Mouse (Mus musculus) neural tube, embryonic 11.5 days (tissue): ENCODE data around the gene Gm8332. TPM values are rescaled to one million over a fixed set of nuclear protein-coding genes. Genes with fewer than 3 reads are reported as not detected.
"Not testable (repeated sequence)": the region's sequence is repeated elsewhere in the genome, so short reads cannot be mapped to it uniquely, and the experiment has no call there.

Source experiments
- ATAC-seq: fragments of 200-750 bp; cut with Nextera tagmentation; 2 replicates; pipeline ENCODE4 v1.8.0; 2017; ENCODE audit warnings: moderate number of reproducible peaks, mild to moderate bottlenecking, moderate TSS enrichment, moderate library complexity; ENCODE audit not compliant: insufficient read depth, low FRiP score, low TSS enrichment
- DNase-seq: peaks from one replicate; pipeline ENCODE4 v3.0.0-alpha.2; 2015; ENCODE audit warnings: low spot score
- H3K27ac ChIP-seq: fragments of 300-500 bp; sonication (generic); 2 replicates; pipeline ENCODE4 v1.5.1; 2014; ENCODE audit warnings: low read depth, mild to moderate bottlenecking, low read length
- H3K27me3 ChIP-seq: fragments of 300-500 bp; sonication (generic); 2 replicates; pipeline ENCODE4 v1.6.1; 2014; ENCODE audit warnings: mild to moderate bottlenecking, low read length, mixed read lengths; ENCODE audit not compliant: control insufficient read depth, insufficient read depth
- H3K36me3 ChIP-seq: fragments of 300-500 bp; sonication (generic); 2 replicates; pipeline ENCODE4 v1.6.1; 2014; ENCODE audit warnings: mild to moderate bottlenecking, low read length, moderate library complexity, mixed read lengths; ENCODE audit not compliant: control insufficient read depth, insufficient read depth
- H3K4me1 ChIP-seq: fragments of 300-500 bp; sonication (generic); 2 replicates; pipeline ENCODE4 v1.6.1; 2014; ENCODE audit warnings: low read length, mixed read lengths; ENCODE audit not compliant: control insufficient read depth, insufficient read depth
- H3K4me2 ChIP-seq: fragments of 300-500 bp; sonication (generic); 2 replicates; pipeline ENCODE4 v1.6.1; 2014; ENCODE audit warnings: low read depth, mild to moderate bottlenecking, moderate library complexity
- H3K4me3 ChIP-seq: fragments of 300-500 bp; sonication (generic); 2 replicates; pipeline ENCODE4 v1.5.1; 2014; ENCODE audit warnings: low read depth, low read length
- H3K9ac ChIP-seq: fragments of 300-500 bp; sonication (generic); 2 replicates; pipeline ENCODE4 v1.6.1; 2014; ENCODE audit warnings: mild to moderate bottlenecking, low read length
- H3K9me3 ChIP-seq: fragments of 300-500 bp; sonication (generic); 2 replicates; pipeline ENCODE4 v1.6.1; 2016; ENCODE audit warnings: low read length; ENCODE audit not compliant: control insufficient read depth
- WGBS: fragments of 180-500 bp; shearing (Covaris S2); extraction: QIAGEN DNeasy Blood & Tissue Kit; methylation state at CpG from one replicate; pipeline ENCODE4 v1.1.7; 2014; 5-methylcytosine and 5-hydroxymethylcytosine counted together
- polyA plus RNA-seq: library from polyadenylated mRNA; unstranded; fragments of >200 nt; fragmentation: Nextera tagmentation; extraction: Ambion mirVana; gene quantifications from 2 replicates; pipeline ENCODE4 v1.2.1, GENCODE M21; 2014

Gene Gm8332
- polyA plus RNA-seq, 1 experiment from 2014 or later, result not detected

DNA sequence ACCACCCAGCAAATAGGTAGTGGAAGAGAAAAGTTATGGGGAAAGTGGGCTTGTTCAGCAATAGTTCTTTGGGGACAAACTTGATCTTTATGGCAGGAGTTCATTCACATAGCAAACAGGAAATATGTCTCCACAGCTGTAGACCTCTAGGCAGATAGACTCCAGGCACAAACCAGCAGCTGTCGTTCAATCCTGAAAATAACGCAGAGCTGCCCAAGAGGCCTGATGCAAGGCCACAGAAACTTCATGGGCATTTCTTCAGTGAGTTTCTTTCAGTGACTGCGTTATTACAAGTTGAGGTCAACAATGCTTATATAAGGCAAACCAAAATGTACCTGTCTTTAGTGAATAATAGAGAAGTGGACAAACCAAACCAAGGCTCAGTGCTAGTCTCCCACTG, 30.5 kb downstream of the Gm8332 start:
- Histone ChIP-seq H3K36me3 (no peaks in the 10 kb centered on the region), H3K4me1 (no peaks in the 10 kb centered on the region), H3K9me3 (no peaks in the 10 kb centered on the region), H3K4me2 (no peak overlapping the region), H3K27me3 (no peaks in the 10 kb centered on the region), H3K4me3 (no peak overlapping the region), H3K9ac (no peak overlapping the region), H3K27ac (no peak overlapping the region)
- 90% methylated on average over 3 of the region's 3 CpGs for WGBS
- DNase-seq (no peak), ATAC-seq (no peak)

DNA sequence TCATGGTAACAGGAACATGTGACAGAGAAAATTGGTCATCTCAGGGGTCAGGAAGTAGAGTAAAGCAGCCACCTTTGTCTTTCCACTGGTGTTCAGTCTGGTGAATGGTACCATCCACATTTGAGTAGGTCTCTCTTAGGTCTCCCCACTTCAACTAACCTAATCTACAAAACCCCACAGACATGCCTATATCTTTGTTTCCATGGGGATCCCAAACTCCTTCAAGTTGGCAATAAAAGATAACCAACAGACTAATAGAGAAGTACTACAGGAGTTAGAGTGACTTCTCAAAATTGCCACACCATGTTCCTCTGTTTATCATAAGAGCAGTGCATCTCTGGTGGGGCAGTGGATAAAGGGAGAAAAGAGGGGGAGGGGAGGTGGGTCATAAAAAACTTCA, 31.8 kb downstream of the Gm8332 start:
- H3K36me3 ChIP-seq, H3K27ac ChIP-seq, H3K27me3 ChIP-seq, ATAC-seq, H3K4me3 ChIP-seq, H3K4me1 ChIP-seq, H3K9me3 ChIP-seq, DNase-seq, H3K9ac ChIP-seq, H3K4me2 ChIP-seq: not testable (repeated sequence)

DNA sequence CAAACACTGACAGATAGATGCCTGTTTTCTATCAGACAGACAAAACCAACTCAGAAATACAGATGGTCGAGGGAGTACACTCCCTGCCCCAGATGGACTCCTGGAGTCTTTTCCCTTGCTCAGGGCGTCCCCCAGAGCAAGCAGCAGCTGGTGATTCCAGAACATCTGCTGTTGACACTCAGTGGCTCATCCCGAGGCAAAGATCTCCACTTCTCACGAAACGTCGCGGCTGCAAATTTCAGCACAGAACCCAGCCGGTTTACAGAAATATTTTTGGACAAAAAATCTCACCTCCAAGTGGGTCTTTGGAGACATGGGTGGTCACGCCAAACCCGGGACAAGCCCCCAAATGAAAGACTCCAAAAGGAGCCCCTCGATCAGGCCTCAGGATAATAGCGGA, 35.3 kb downstream of the Gm8332 start:
- Histone ChIP-seq H3K9ac (no peak overlapping the region), H3K4me2 (no peak overlapping the region), H3K36me3 (no peaks in the 10 kb centered on the region), H3K4me3 (no peak overlapping the region), H3K27me3 (no peaks in the 10 kb centered on the region), H3K4me1 (no peaks in the 10 kb centered on the region), H3K27ac (no peak overlapping the region), H3K9me3 (no peaks in the 10 kb centered on the region)
- DNase-seq (no peak), ATAC-seq (no peak)
- 87% methylated on average over 12 of the region's 12 CpGs for WGBS

DNA sequence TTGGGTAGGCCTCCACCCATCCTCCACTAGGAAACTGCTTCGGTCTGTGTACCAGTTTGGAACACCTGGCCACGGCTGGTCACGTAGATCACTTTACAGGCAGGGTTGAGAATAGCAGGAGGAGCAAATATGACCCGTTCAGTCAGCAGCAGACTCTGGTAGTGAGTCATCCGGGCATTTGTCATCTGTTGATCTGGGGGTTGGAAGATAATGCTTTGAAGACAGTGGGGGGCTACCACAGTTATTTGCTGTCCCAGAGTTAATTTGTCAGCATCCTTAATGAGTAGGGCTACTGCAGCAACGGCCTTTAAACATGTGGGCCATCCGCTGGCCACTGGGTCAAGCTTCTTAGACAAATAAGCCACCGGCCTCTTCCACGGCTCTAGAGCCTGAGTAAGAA, 38.4 kb downstream of the Gm8332 start:
- not testable (repeated sequence) for H3K4me2 ChIP-seq, H3K27ac ChIP-seq, ATAC-seq, H3K4me1 ChIP-seq, H3K36me3 ChIP-seq, DNase-seq, H3K9ac ChIP-seq, H3K4me3 ChIP-seq, H3K9me3 ChIP-seq, H3K27me3 ChIP-seq
- WGBS, result 90% methylated on average over 9 of the region's 9 CpGs

DNA sequence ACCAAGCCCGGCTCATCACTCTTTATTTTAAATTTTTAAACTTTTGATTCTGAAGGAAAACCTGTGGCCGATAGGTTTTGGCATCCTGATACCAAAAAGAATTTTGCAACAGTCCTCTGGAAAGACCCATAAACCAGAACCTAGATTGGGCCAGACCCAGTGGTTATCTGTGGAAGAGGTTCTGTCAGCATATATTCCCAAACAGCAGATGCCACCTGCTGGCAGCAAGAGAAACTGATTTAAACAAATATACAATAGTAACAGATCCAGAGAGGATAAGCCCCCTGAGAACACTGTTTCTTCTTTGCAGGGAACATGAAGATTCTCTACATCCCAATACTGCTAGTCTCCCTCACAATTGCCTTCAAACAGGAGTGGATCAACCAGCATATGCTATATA, 47.0 kb downstream of the Gm8332 start:
- H3K4me2 ChIP-seq, result no peak overlapping the region
- WGBS, result 93% methylated on average over 2 of the region's 2 CpGs
- H3K36me3 ChIP-seq, result no peaks in the 10 kb centered on the region
- H3K4me3 ChIP-seq, result no peak overlapping the region
- no peaks in the 10 kb centered on the region for H3K9me3 ChIP-seq
- DNase-seq, result no peak
- no peak overlapping the region for H3K9ac ChIP-seq
- H3K27ac ChIP-seq, result no peak overlapping the region
- no peaks in the 10 kb centered on the region for H3K27me3 ChIP-seq
- no peak for ATAC-seq
- H3K4me1 ChIP-seq, result no peaks in the 10 kb centered on the region

Other genes starting within 250 kb of the Gm8332 start
- not detected in 2 replicates for gene Gm2075, start 238.3 kb downstream of the Gm8332 start, polyA plus RNA-seq
- gene Gm6803, start 231.3 kb downstream of the Gm8332 start, polyA plus RNA-seq, result not detected in 2 replicates
- not detected in 2 replicates for gene Gm2056, start 223.1 kb downstream of the Gm8332 start, polyA plus RNA-seq
- not detected in 2 replicates for gene Gm16368, start 166.4 kb downstream of the Gm8332 start, polyA plus RNA-seq
- not detected in 2 replicates for gene Gm10436, start 68.0 kb downstream of the Gm8332 start, polyA plus RNA-seq
- not detected in 2 replicates for gene Gm5662, start 24.4 kb upstream of the Gm8332 start, polyA plus RNA-seq
- gene Gm5039, start 73.9 kb upstream of the Gm8332 start, polyA plus RNA-seq, result not detected in 2 replicates
- 14.3 and 17.1 TPM in 2 replicates for gene Adck1, start 110.5 kb upstream of the Gm8332 start, polyA plus RNA-seq